Mouse (Mus musculus) intestine, embryonic 16.5 days (tissue): ENCODE measurements around the gene Nat10. TPM values are rescaled to one million over a fixed set of nuclear protein-coding genes. Genes with fewer than 3 reads are reported as not detected.

ENCODE experiments used
- polyA plus RNA-seq: library from polyadenylated mRNA; unstranded; fragments of >200 nt; fragmentation: Nextera tagmentation; extraction: Ambion mirVana; gene quantifications from 2 replicates; pipeline ENCODE4 v1.2.1, GENCODE M21; 2015

The Nat10 gene
- polyA plus RNA-seq, 1 experiment from 2014 or later, result 28.9 TPM

Other genes with a start within 250 kb of the Nat10 start
- gene Abtb2, start 195.0 kb downstream of the Nat10 start, polyA plus RNA-seq, result 4.7 and 5.4 TPM in 2 replicates
- 220 and 232 TPM in 2 replicates for gene Caprin1, start 36.4 kb upstream of the Nat10 start, polyA plus RNA-seq
- gene Lmo2, start 196.7 kb upstream of the Nat10 start, polyA plus RNA-seq, result 12.6 and 14.6 TPM in 2 replicates